Mouse (Mus musculus): ENCODE measurements around the gene Gmeb1.
"Not testable (repeated sequence)": the region's sequence is repeated elsewhere in the genome, so short reads cannot be mapped to it uniquely, and the experiment has no call there.

The Gmeb1 gene

GRCm38 (mm10) chr4:132230422-132230821 is 31.0 kb downstream of the Gmeb1 start:
- no peak for DNase-seq (ENCODE audit: extremely low spot score, low read depth, low spot score)

- not testable (repeated sequence) for DNase-seq (ENCODE audit: extremely low spot score, low read depth, low spot score)
These were observed 39.4 kb downstream of the Gmeb1 start for GRCm38 (mm10) chr4:132222001-132222400.

GRCm38 (mm10) chr4:132218439-132218838 is 43.0 kb downstream of the Gmeb1 start:
- not testable (repeated sequence) for DNase-seq (ENCODE audit: extremely low spot score, low read depth, low spot score)

GRCm38 (mm10) chr4:132217781-132218180 is 43.6 kb downstream of the Gmeb1 start:
- no peak for DNase-seq (ENCODE audit: extremely low spot score, low read depth, low spot score)

GRCm38 (mm10) chr4:132216602-132217001 is 44.8 kb downstream of the Gmeb1 start:
- no peak for DNase-seq (ENCODE audit: extremely low spot score, low read depth, low spot score)

DNA sequence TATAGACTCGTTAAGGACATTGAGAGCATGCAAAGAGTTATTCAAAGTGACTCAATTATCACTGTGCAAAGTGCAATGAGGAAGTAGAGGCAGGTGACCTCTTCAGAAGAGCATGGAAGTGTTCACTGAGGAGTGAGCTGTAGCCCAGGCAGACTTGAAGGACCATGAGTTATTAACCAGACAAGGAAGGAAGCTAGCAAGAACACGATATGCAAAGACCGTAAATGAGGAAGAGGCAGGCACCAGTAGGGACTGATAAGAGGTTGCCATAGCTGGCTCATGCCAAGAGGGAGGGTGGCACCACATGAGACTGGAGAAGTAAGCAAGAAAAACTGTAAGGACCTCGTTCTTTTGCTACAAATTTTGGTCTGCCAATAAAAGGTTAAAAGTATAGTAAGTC is 46.6 kb downstream of the Gmeb1 start:
- no peak for DNase-seq (ENCODE audit: extremely low spot score, low read depth, low spot score)

DNA sequence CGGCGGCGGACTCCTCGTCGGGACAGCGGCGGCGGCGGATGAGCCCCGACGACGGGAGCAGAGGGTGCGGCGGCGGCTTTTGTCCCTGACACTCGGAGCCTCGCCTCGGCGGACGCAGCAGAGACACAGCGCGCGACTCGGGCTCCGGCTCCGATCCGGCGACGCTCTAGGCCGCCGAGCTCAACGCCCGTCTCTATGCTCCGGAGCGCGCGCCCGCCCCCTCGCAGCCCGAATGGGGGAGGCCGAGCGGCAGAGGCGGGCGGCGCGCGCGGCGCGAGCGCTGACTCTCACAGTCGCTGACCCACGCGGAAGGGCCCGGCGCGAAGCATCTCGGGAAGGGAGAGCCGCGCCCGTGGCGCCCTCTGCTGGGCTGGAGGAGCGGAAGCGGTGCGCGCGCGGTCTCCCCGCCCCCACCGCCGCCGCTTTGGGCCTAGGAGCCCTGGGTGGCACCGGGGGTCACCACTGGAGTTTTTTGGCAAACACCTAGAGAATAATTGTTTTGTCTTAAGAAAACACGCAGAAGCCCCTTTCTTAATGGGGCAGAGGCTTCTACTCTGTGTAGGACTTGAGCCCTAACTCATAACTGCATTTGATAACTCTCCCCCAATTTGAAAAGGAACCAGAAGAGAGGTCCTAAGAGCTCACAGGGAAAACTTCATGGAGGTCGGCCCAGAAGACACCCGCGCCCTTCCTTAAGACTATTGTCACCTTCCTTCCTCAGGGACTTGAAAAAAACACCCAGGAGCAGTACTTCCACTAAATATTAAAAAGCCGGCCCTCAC is 49.3 kb downstream of the Gmeb1 start, which contains the start of gene Ythdf2:
TSS of gene Ythdf2 (minus strand) at position 351 of the 782 bp plus-strand sequence.
- DNase-seq (ENCODE audit: extremely low spot score, low read depth, low spot score), result peak; percentile 81

- no peak for DNase-seq (ENCODE audit: extremely low spot score, low read depth, low spot score)
These were observed 50.1 kb downstream of the Gmeb1 start for GRCm38 (mm10) chr4:132211091-132211942.

GRCm38 (mm10) chr4:132210325-132210724 is 51.1 kb downstream of the Gmeb1 start:
- no peak for DNase-seq (ENCODE audit: extremely low spot score, low read depth, low spot score)

- no peak for DNase-seq (ENCODE audit: extremely low spot score, low read depth, low spot score)
These were observed 52.1 kb downstream of the Gmeb1 start for GRCm38 (mm10) chr4:132209299-132209698.

- DNase-seq (ENCODE audit: extremely low spot score, low read depth, low spot score), result no peak
These were observed 54.1 kb downstream of the Gmeb1 start for GRCm38 (mm10) chr4:132207280-132207679.

DNA sequence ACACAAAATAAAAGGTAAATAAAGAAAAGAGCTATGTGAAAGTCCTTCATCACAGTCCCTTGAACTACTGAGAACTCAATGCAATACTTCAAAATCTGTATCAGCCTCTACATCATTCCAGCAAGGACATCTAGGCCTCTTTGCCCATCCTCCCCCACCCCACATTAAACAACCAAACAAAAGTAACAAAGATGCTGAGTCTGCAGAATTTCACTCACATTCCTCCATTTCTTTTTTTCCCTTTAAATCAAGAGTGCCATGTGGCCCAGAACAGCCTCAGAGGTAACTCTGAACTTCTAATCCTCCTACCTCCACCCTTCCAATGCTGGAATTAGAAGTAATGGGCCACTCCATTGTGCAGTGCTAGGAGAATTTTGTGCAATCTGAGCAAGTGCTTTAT is 62.6 kb downstream of the Gmeb1 start:
- DNase-seq (ENCODE audit: extremely low spot score, low read depth, low spot score), result no peak

DNA sequence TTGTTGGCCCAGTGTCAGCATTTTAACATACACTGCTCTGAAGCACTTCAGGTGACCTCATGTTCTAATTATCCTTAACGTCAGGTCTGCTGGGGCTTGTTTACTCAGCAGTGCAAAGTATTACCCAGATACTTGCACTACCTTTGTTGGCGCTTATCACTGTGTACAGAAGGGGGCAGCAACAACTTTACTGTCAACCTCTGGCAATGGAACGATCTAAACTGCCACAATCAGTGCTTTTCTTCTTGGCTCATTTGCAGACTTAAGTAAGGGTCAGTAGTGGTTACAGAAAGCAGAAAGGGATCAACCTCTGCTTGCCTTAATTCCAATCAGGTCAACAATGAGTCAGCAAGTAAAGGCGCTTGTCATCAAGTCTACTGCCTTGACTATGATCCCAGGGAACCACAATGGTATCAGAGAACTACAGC is 63.1 kb downstream of the Gmeb1 start:
- DNase-seq (ENCODE audit: extremely low spot score, low read depth, low spot score), result no peak

- no peak for DNase-seq (ENCODE audit: extremely low spot score, low read depth, low spot score)
These were observed 66.4 kb downstream of the Gmeb1 start for GRCm38 (mm10) chr4:132194975-132195374.

GRCm38 (mm10) chr4:132194373-132194772 is 67.0 kb downstream of the Gmeb1 start:
- no peak for DNase-seq (ENCODE audit: extremely low spot score, low read depth, low spot score)

DNA sequence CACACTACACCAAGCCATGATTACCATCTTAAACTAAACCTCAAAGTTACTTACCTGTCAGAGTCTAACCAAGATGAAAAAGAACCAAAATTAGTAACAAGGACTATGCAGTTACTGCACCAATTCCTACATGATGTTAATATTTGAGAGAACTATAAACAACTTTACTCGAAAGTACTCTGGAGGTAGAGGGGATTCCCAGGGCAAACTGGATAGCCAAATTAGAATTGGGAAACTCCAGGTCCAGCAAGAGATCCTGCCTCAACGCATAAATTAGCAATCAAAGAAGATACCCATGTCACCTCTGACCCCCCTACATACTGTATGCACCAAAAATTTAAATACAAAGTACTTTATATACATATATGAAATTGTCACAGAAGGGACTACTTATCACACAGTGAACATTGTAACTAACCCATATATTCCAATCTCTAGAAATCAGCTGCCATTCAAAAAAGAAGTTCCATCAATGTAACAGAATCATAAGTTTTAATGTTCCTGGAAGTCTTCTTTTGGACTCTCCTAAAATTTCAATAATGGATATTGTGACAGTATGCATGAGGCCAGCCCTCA is 73.5 kb downstream of the Gmeb1 start:
- no peak for DNase-seq (ENCODE audit: extremely low spot score, low read depth, low spot score)

DNA sequence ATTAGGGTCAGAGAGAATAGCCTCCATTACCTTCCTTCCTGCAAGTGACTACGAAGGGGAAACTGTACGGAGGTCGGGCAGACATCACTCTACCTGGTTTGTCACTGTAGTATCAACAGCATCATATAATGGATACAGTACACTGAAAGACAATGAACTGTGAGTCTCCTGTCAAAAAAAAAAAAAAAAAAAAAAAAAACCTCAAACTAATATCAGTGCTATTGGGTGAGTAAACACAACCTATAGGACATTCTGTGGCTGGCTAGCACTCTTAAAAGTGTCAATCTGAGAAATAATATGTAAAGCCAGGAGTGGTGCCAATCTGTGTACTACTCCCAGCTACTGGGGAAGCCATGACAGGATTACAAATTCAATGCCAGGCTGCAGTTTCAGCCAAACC is 78.2 kb downstream of the Gmeb1 start:
- no peak for DNase-seq (ENCODE audit: extremely low spot score, low read depth, low spot score)

GRCm38 (mm10) chr4:132181721-132182658 is 79.4 kb downstream of the Gmeb1 start:
- no peak for DNase-seq (ENCODE audit: extremely low spot score, low read depth, low spot score)

GRCm38 (mm10) chr4:132180710-132181109 is 80.7 kb downstream of the Gmeb1 start:
- no peak for DNase-seq (ENCODE audit: extremely low spot score, low read depth, low spot score)

DNA sequence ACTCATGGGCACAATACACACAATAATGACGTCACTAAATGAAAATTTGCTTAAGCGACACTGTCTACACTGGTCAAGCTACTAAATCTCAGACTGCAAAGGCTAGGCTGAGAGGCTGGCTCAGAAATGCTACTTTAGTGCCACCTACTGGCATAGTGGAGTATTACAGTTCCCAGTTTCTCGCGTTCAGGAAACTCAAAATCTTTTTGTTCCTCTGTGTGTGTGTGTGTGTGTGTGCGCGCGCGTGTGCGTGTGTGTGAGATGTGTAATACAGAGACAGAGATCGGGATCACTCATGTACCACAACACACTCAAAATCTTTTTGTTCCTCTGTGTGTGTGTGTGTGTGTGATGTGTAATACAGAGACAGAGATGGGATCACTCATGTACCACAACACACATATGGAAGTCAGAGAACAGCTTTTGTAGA is 82.8 kb downstream of the Gmeb1 start:
- DNase-seq (ENCODE audit: extremely low spot score, low read depth, low spot score), result peak; percentile 78
